Mouse (Mus musculus) layer of hippocampus, adult 6 months (tissue): ENCODE data around the gene Slc39a2. TPM values are rescaled to one million over a fixed set of nuclear protein-coding genes. Genes with fewer than 3 reads are reported as not detected.

Experiments used
- long read RNA-seq, 2 experiments: library from polyadenylated mRNA; unstranded; transcript quantifications; one replicate each; pipeline ENCODE4 v2.0.0; 2019 to 2020
- polyA plus RNA-seq: library from polyadenylated mRNA; unstranded; fragments of <200 nt; fragmentation: Nextera tagmentation; gene quantifications from 2 replicates; pipeline ENCODE4 v1.2.3, GENCODE M21; 2021

Slc39a2 gene
- polyA plus RNA-seq: 0.14 and 0.15 TPM in 2 replicates
- long read RNA-seq, experiment 1: 0 reads
- long read RNA-seq, experiment 2: 0 reads

DNA sequence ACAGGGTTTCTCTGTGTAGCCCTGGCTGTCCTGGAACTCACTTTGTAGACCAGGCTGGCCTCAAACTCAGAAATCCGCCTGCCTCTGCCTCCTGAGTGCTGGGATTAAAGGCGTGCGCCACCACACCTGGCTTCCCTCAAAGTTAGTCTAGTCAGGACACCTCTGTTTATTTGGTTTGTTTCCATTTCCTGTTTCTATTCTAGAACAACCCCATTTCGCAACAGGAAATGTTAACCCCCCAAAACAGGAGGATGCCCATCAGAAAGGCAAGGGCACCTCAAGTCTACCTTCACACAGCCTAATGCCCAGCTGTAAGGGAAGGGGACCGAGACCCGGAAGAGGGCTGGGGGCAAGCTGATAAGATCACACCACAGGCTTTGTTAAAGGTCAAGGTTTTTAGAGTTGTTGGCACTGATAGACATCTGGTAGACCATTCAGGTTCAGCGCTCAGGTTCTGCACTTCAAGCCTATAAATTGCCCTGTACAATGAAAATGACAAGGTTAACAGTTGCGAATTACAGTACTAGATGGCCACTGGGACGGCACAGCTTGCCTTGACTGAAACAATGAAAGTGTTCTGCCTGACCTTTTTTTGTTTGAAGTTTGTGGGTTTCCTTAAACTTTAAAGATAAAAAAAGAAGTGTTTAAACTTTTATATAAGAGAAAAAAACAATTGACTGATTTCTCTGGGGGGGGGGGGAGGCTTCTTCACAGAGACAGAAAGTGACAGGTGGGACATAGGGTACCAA is at the start of gene Slc39a2:
TSS of gene Slc39a2 (plus strand) at position 699 of the 749 bp plus-strand sequence.

DNA sequence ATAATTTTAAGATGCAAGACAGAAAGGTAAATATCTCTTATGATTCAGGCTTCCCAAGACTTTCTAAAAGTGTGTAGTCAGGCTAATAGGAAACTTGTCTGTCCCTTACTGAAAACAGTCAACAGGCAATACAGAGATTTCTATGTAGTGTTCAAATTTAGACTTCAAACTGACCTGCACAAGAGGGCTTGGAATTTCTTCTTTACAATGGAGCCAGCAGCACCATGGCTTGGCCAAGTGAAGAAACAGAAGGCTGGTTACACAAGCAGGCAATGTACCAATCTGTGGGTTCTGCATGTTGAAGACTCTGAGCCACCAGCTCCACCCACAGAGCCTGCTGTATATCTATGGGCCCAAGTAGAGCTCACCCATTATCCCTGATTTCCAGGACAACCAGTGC is 39.3 kb upstream of the Slc39a2 start, which contains the start of gene Ear6:
TSS of gene Ear6 (plus strand) at position 301 of the 400 bp plus-strand sequence.

DNA sequence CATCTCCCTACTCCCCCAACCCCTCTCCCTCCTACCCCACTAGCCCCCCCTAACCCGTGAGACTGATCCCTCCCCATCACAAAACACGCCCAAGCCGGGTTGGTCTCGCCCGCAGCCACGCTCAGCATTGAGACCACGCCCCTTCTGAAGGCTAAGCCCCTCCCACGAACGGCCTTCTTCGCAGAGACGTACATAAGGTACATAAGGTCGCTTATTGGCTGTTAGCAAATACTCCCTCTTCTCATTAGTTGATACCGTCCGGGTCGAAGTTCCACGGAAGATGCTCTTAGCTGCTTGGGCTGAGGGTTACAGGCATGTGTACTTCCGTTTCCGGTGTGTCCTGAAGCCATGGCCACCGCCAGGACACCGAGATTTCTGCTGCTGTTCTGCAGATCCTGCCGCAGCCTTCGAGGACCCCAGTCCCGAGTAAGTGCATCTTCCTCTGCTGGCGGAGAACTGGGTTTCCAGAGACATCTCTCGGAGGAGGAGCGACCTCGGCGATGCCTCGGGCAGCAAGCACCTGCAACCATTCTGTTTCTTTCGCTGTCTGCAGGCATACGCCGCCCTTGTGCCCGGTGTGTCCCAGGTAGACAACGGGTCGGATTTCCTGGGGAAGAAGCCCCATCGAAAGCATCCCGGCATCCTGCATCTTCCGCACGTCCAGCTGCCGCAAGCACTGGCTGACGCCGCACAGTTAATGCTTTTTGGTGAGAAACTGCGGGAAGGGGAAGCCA is 7.9 kb upstream of the Slc39a2 start, which contains the start of gene Mettl17:
TSS of gene Mettl17 (plus strand) at position 245 of the 734 bp plus-strand sequence.

DNA sequence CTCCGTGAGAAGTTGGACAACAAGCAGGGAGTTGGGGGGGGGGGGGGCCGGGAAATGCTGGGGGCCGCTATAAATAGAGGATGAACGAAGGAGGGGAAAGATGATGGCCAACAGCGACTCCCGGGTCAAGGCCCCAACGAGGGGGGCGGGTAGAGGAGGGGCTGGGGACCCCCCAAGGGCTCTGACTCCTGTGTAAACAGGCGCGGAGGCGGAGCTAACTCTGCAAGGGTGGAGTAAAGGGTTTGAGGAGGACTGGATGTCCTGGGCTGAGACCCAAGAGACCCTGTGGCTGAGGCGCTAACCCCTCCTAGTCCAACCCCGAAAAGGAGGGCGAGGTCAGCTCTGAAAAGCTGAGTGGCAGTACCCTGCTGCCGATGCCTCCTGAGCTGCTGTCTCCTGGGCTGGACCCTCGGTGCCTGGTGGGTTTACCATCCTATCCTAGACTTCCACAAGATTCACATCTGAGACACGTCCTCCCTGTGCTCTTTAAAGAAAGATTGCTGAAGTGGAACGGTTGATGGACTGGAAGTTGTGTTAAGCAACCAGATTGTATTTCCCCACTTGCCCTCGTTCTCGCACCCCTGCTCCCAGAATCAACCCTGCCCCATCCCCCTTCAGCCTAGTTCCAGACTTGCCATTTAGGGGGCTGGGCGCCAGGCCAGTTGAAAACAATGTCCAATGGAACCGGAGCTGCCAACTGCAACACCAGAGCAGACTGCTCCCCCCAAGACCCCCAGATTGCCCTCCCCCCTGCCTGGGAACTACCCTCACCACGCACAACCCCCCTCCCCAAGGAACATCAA is 21.5 kb downstream of the Slc39a2 start, which contains the start of gene Ndrg2:
TSS of gene Ndrg2 (minus strand) at position 199 of the 803 bp plus-strand sequence.

DNA sequence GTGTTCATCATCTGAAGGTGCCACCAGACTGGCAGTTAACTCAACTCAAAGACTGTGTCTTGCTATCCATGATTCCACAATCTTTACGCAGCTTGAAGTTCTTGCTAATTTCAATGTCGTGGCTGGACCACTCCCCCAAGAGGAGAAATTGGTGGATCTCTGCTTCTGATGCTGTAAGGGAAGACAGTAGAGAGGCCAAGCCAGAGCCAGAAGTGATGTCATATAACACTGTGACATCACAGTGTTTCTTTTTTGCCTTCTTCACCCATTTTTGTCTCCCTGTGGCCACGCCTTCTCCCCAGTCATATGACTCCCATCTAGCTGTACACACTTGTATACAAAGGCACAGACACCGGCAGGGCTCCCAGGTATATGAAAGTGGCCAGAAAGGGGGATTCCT is 25.4 kb downstream of the Slc39a2 start, which contains the start of gene Tppp2:
TSS of gene Tppp2 (plus strand) at position 301 of the 400 bp plus-strand sequence.

DNA sequence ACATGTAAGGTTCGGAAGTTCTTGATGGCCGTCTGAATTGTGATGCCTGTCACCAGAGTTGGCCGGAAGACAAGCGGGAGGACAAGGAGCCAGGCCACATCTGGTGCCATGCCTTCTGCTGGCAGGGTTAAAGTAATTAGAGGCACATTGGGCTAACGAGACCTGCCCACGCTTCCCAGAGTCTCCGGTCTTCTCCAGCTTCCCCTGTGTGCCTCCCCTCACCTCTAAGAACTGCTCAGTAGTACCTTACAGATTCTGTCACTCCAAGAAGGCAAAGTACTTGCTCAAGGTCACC is 29.8 kb downstream of the Slc39a2 start, which contains the start of gene Rnase13:
TSS of gene Rnase13 (minus strand) at position 203 of the 295 bp plus-strand sequence.

Other genes with a start within 250 kb of the Slc39a2 start
- gene Gm17079, start 197.4 kb upstream of the Slc39a2 start, polyA plus RNA-seq: not detected in 2 replicates
- gene Gm5800, start 175.7 kb upstream of the Slc39a2 start, polyA plus RNA-seq: not detected in 2 replicates
- not detected in 2 replicates for gene Ang4, start 119.3 kb upstream of the Slc39a2 start, polyA plus RNA-seq
- not detected in 2 replicates for gene AY358078, start 92.8 kb upstream of the Slc39a2 start, polyA plus RNA-seq
- gene Ear6, start 39.2 kb upstream of the Slc39a2 start, polyA plus RNA-seq: not detected in 2 replicates
- 16.4 and 19.8 TPM in 2 replicates for gene Mettl17, start 8.0 kb upstream of the Slc39a2 start, polyA plus RNA-seq
- 854 and 926 TPM in 2 replicates for gene Ndrg2, start 21.3 kb downstream of the Slc39a2 start, polyA plus RNA-seq
- not detected in 2 replicates for gene Tppp2, start 25.5 kb downstream of the Slc39a2 start, polyA plus RNA-seq
- gene Rnase13, start 29.9 kb downstream of the Slc39a2 start, polyA plus RNA-seq: 0.10 TPM in 2 replicates
- gene Arhgef40, start 91.8 kb downstream of the Slc39a2 start, polyA plus RNA-seq: 29.4 and 29.7 TPM in 2 replicates
- 0.20 TPM in 1 of 2 replicates, not detected in the other for gene Tmem253, start 122.8 kb downstream of the Slc39a2 start, polyA plus RNA-seq
- 7.9 and 8.1 TPM in 2 replicates for gene Zfp219, start 127.8 kb downstream of the Slc39a2 start, polyA plus RNA-seq
- gene Olfr221, start 149.6 kb downstream of the Slc39a2 start, polyA plus RNA-seq: not detected in 2 replicates
- gene Hnrnpc, start 211.1 kb downstream of the Slc39a2 start, polyA plus RNA-seq: 155 and 157 TPM in 2 replicates
- gene Rpgrip1, start 217.8 kb downstream of the Slc39a2 start, polyA plus RNA-seq: 88.3 and 128 TPM in 2 replicates